Mouse (Mus musculus) lung, embryonic 14.5 days (tissue): Measurements from ENCODE around the gene Faap100. TPM values are rescaled to one million over a fixed set of nuclear protein-coding genes. Genes with fewer than 3 reads are reported as not detected.
A peak's percentile ranks its signal among the peaks of the same experiment; 100 is the strongest.
"Not testable (repeated sequence)": the region's sequence is repeated elsewhere in the genome, so short reads cannot be mapped to it uniquely, and the experiment has no call there.

ENCODE experiments used
- ATAC-seq: fragments of 200-750 bp; cut with Nextera tagmentation; 2 replicates; pipeline ENCODE4 v1.8.0; 2017; ENCODE audit warnings: mild to moderate bottlenecking, moderate TSS enrichment, moderate library complexity; ENCODE audit not compliant: insufficient read depth
- DNase-seq: peaks from one replicate; pipeline ENCODE4 v3.0.0-alpha.2; 2015
- H3K27ac ChIP-seq: fragments of 300-500 bp; sonication (generic); 2 replicates; pipeline ENCODE4 v1.5.1; 2014; ENCODE audit warnings: low read depth, mild to moderate bottlenecking, moderate library complexity
- H3K27me3 ChIP-seq: fragments of 300-500 bp; sonication (generic); 2 replicates; pipeline ENCODE4 v1.6.1; 2014; ENCODE audit warnings: low read length, control low read depth; ENCODE audit not compliant: insufficient read depth
- H3K36me3 ChIP-seq: fragments of 300-500 bp; sonication (generic); 2 replicates; pipeline ENCODE4 v1.6.1; 2014; ENCODE audit warnings: control low read depth; ENCODE audit not compliant: insufficient read depth
- H3K4me1 ChIP-seq: fragments of 300-500 bp; sonication (generic); 2 replicates; pipeline ENCODE4 v1.6.1; 2014; ENCODE audit warnings: antibody characterized with exemption, control low read depth; ENCODE audit not compliant: insufficient read depth
- H3K4me2 ChIP-seq: fragments of 300-500 bp; sonication (generic); 2 replicates; pipeline ENCODE4 v1.6.1; 2014; ENCODE audit warnings: mild to moderate bottlenecking
- H3K4me3 ChIP-seq: fragments of 300-500 bp; sonication (generic); 2 replicates; pipeline ENCODE4 v1.5.1; 2014; ENCODE audit warnings: low read depth, low read length
- H3K9ac ChIP-seq: fragments of 300-500 bp; sonication (generic); 2 replicates; pipeline ENCODE4 v1.6.1; 2014
- H3K9me3 ChIP-seq: fragments of 300-500 bp; sonication (generic); 2 replicates; pipeline ENCODE4 v1.6.1; 2016; ENCODE audit warnings: low read depth, low read length, control low read depth
- CTCF ChIP-seq: IDR thresholded peaks from 2 replicates; pipeline ENCODE4 v1.5.1; 2016; ENCODE audit warnings: antibody characterized with exemption, low read depth
- WGBS: fragments of 180-500 bp; shearing (Covaris S2); extraction: QIAGEN DNeasy Blood & Tissue Kit; methylation state at CpG from one replicate; pipeline ENCODE4 v1.1.7; 2014; 5-methylcytosine and 5-hydroxymethylcytosine counted together
- polyA plus RNA-seq: library from polyadenylated mRNA; unstranded; fragments of >200 nt; fragmentation: Nextera tagmentation; extraction: Ambion mirVana; gene quantifications from 2 replicates; pipeline ENCODE4 v1.2.1, GENCODE M21; 2014

Faap100 gene
- polyA plus RNA-seq, 1 experiment from 2014 or later = 44.5 TPM

DNA sequence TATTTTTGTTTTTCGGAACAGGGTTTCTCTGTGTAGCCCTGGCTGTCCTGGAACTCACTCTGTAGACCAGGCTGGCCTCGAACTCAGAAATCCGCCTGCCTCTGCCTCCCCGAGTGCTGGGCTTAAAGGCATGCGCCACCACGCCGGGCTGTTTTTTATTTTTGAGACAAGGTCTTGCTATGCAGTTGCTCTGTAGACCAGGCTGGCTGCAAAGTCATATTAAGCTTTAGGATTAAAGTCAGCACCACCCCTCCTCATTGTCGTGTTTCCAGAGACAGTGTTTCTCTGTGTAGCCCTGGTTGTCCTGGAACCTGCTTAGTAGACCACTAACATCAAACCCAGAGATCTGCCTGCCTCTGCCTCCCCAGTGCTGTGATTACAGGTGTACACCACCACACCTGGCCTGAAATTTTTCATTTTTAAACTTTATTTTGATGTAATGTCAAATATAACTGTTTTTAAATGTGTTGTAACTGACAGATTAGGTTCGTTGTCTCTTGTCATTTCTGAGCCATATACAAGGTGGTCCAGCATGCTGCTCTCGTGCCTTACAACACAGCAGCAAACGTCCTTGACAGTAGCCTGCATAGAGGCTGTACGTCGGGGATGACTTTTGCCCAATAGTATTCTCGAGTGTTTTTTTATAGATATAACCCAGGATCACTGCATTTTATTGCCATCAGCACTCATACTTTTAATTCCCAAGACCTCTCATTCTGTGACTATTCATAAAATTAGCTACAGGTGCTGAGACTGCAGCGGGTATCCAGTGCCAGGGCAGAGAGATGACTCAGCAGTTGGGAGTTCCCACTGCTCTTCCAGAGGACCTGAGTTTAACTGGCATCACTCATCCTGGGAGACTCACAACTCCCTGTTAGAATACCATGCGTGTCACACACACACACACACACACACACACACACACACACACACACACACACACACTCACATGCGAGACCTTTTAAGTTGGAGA lies 24.0 kb downstream of the Faap100 start:
- no peak overlapping the region for H3K4me3 ChIP-seq
- H3K27me3 ChIP-seq = no peaks in the 10 kb centered on the region; the same call in 1 of the 2 replicates
- WGBS = 84% methylated on average over 17 of the region's 17 CpGs
- peaks cover 37% of the 10 kb centered on the region for H3K4me1 ChIP-seq
- H3K9ac ChIP-seq = no peak overlapping the region; the same call in 1 of the 2 replicates
- H3K9me3 ChIP-seq = no peaks in the 10 kb centered on the region
- ATAC-seq (no peak), DNase-seq (no peak)
- H3K27ac ChIP-seq = peak overlapping the region; percentile 37; the same call in 1 of the 2 replicates
- H3K4me2 ChIP-seq = no peak overlapping the region; the same call in 1 of the 2 replicates
- H3K36me3 ChIP-seq = 0 out of 2 replicates have a peak, but pooled peaks cover 5% of the 10 kb centered on the region
- no peak for TF ChIP-seq CTCF

DNA sequence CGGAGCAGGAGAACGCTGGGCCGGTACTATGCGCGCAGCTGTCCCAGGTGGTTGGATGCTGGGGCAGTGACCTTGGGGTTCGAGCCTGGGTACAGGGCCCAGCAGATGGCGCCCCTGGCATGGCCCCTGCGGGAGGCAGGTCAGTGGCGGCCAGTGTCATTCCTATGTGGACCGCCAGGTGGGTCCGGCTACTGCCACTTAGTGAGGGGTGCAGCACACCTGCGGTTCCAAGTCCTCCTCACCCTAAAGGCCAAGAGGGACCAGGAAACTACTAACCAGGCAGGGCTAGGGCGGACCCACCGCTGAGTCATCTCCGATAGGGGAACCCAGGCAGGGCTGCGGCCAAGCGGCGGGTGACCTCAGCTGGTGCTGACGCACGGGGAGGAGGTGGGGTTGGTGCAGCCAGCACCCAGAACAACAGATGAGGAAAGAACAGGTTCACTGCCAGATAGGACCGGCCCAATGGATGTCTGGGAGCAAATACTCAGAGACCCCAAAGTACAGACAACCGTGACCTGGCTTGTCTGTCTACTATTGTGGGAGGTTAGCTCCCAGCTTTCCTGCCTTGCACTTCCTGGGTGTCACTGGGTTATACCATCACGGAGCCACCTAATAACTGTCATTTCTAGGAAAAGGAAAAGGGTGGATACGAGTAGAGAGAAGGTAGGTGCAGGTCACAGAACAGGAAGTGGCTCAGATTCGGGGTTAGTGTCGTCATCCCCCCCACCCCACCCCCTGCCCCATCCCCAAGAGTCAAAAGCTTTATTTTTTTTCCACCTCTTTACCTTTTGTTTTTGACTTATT lies 24.9 kb downstream of the Faap100 start:
- peaks cover 36% of the 10 kb centered on the region for H3K4me1 ChIP-seq
- 26% methylated on average over 26 of the region's 26 CpGs for WGBS
- no peak for ATAC-seq
- H3K9me3 ChIP-seq = no peaks in the 10 kb centered on the region
- H3K36me3 ChIP-seq = 0 out of 2 replicates have a peak, but pooled peaks cover 5% of the 10 kb centered on the region
- no peaks in the 10 kb centered on the region; the same call in 1 of the 2 replicates for H3K27me3 ChIP-seq
- TF ChIP-seq CTCF = peak; percentile 89
- peak overlapping the region; percentile 42 for H3K4me2 ChIP-seq
- peak; percentile 77 for DNase-seq
- 0 out of 2 replicates have a peak overlapping the region, but pooled peaks have one; percentile 3 for H3K4me3 ChIP-seq
- peak overlapping the region; percentile 20; the same call in 1 of the 2 replicates for H3K9ac ChIP-seq
- peak overlapping the region; percentile 87 for H3K27ac ChIP-seq

DNA sequence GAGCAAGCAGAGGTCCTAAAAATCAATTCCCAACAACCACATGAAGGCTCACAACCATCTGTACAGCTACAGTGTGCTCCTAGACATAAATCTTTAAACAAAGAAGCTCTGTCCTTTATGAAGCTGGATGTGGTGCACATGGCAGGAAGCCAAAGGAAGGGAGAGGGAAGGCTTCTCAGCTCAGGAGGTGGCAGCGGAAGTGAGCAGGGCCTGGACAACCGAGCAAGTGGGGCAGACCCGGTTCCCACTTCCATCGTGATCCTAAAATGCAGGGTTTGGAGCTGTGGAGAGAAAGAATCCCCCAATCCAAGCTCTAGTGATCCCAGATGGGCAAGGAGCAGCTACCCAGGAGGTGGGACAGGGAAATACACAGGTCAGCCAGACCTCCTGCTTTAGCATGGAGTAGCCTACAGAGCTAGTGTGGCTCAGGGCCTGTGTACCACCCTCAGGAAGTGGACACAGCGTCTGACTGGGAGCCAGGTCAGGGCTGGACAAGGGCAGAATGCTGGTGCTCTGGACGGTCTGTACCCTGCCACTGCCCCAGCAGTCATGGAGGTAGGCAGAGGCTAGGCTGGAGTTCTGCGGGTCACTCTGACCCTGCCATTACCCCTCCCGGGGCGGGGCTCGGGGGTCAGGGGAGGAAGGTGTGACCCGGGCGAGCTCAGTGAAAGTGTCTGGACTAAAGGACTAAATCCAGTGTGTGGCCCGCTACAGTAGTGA lies 25.8 kb downstream of the Faap100 start:
- Histone ChIP-seq H3K4me1 (peaks cover 26% of the 10 kb centered on the region), H3K27me3 (no peaks in the 10 kb centered on the region; the same call in 1 of the 2 replicates), H3K9ac (peak overlapping the region; percentile 30; the same call in 1 of the 2 replicates), H3K4me3 (no peak overlapping the region), H3K27ac (peak overlapping the region; percentile 87), H3K36me3 (peaks cover 5% of the 10 kb centered on the region; the same call in 1 of the 2 replicates), H3K4me2 (no peak overlapping the region), H3K9me3 (no peaks in the 10 kb centered on the region)
- DNase-seq (peak; percentile 83), ATAC-seq (no peak)
- WGBS = 42% methylated on average over 13 of the region's 13 CpGs
- TF ChIP-seq CTCF = no peak

DNA sequence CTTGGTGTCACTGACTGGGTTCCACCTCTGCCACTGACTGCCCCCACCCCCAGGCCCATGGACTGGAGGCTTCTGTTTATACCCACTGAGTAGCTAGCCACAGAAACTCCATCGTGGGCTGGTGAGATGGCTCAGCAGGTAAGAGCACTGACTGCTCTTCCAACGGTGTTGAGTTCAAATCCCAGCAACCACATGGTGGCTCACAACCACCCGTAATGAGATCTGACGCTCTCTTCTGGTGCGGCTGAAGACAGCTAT lies 26.5 kb downstream of the Faap100 start:
- WGBS = 78% methylated on average over 5 of the region's 5 CpGs
- not testable (repeated sequence) for H3K9me3 ChIP-seq, ATAC-seq, H3K9ac ChIP-seq, H3K4me2 ChIP-seq, H3K4me3 ChIP-seq, H3K27me3 ChIP-seq, DNase-seq
- peaks cover 20% of the 10 kb centered on the region for H3K4me1 ChIP-seq
- H3K36me3 ChIP-seq = peaks cover 13% of the 10 kb centered on the region
- H3K27ac ChIP-seq = peak overlapping the region; percentile 100

DNA sequence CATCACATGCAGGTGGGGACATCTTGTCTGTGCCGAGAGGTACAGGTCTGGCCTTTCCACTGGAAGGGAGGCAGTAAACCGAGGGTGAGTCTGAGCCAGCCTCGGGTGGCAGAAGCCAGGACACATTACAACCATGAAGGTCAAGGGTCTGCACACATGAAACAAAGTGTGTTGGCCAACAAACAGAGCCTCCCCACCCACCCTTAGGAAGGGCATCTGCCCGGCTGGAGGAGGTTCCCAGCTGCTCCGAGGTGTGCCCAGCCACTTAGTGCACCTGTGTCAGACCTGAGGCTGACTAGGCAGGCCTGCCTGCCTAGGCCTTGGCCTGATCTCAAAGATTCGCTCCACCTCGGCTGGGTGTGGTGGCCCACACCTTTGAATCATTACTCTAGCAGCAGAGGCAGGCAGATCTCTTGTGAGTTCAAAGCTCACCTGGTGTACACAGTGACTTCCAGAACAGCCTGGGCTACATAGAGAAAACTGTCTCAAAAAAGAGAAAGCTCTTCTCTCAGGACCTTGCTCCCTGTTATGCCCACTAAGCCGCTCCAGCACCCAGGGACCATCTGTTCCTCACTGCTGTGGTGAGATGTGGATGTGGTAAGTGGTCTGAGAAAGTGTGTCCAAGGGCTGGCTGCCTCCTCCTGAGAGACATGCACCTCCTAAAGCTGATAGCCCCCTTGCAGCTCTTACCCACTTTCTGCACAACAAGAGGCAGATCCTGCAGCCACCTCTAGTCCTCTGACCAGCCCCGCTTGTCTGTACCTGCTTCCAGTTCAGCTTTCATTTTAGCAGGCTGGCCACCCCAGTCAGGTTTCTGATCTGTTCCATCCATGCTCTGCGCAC lies 27.1 kb downstream of the Faap100 start:
- ATAC-seq = no peak
- Histone ChIP-seq H3K36me3 (peaks cover 16% of the 10 kb centered on the region), H3K27ac (peak overlapping the region; percentile 100), H3K27me3 (no peaks in the 10 kb centered on the region; the same call in 1 of the 2 replicates), H3K9ac (peak overlapping the region; percentile 100), H3K4me3 (peak overlapping the region; percentile 100; the same call in 1 of the 2 replicates), H3K4me1 (peaks cover 20% of the 10 kb centered on the region), H3K9me3 (no peaks in the 10 kb centered on the region), H3K4me2 (peak overlapping the region; percentile 95)
- WGBS = 79% methylated on average over 10 of the region's 10 CpGs
- DNase-seq = no peak
- no peak for TF ChIP-seq CTCF

DNA sequence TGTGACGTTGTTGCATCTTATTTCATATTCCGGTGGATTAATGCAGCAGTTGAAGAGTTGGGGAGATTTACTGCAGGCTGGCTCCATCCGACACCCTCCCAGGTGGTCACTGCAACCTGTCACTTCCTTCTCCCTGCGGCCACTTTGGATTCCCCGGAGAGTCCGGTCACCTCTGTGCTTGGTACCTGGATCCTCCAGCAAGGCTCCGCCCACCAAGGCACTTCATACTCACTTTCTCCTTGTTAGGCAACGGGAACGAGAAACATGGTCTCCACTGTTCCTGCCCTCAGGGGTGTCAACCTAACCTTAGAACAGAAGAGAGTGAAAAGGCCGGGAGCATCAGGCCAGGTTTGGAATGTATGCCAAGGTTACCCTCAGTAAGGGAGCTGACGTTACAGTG lies 27.9 kb downstream of the Faap100 start:
- Histone ChIP-seq H3K9ac (peak overlapping the region; percentile 100), H3K9me3 (no peaks in the 10 kb centered on the region), H3K4me2 (peak overlapping the region; percentile 95), H3K36me3 (peaks cover 19% of the 10 kb centered on the region), H3K4me1 (peaks cover 20% of the 10 kb centered on the region), H3K27ac (peak overlapping the region; percentile 100), H3K4me3 (peak overlapping the region; percentile 100), H3K27me3 (no peaks in the 10 kb centered on the region; the same call in 1 of the 2 replicates)
- ATAC-seq (no peak), DNase-seq (peak; percentile 62)
- TF ChIP-seq CTCF = no peak
- WGBS = 13% methylated on average over 11 of the region's 11 CpGs
